Mouse (Mus musculus): ENCODE results near the gene Zfp445.
"Not testable (repeated sequence)": the region's sequence is repeated elsewhere in the genome, so short reads cannot be mapped to it uniquely, and the experiment has no call there.

- not testable (repeated sequence) for TF ChIP-seq CTCF (IDR thresholded peaks at IDR 0.05; ENCODE audit: low read depth, low read length); GATA1 (IDR thresholded peaks at IDR 0.05; ENCODE audit: borderline replicate concordance, low read length); TAL1 (conservative IDR thresholded peaks at IDR 0.05; ENCODE audit: low read depth, low read length)
Measured at GRCm38 (mm10) chr9:122847811-122848311, 17.9 kb downstream of the Zfp445 start.
